ENCODE assay signal across 8 mouse cellular contexts in genomic region chr12:17576041-17576440, GRCm38 (mm10). TPM values are rescaled to one million over a fixed set of nuclear protein-coding genes. Genes with fewer than 3 reads are reported as not detected.
DNase-seq lines count a peak whose midpoint lies in the region; ATAC-seq and TF ChIP-seq lines count a peak whose summit lies in the region.

No protein-coding gene starts in this region.

- no peaks in the 10 kb centered on the region for H3K36me3 ChIP-seq in hindbrain, embryonic 11.5 days (ENCODE audit: control insufficient read depth, insufficient read depth, low read length)
- H3K36me3 ChIP-seq in lung, embryonic 14.5 days (ENCODE audit: insufficient read depth), result no peaks in the 10 kb centered on the region
- no peaks in the 10 kb centered on the region for H3K36me3 ChIP-seq in stomach, embryonic 16.5 days (ENCODE audit: control insufficient read depth, insufficient read depth, low read length)

- H3K4me3 ChIP-seq in gastrocnemius, adult 2 months, result peak overlapping the region; percentile 55
- no peak overlapping the region for H3K4me3 ChIP-seq in hindbrain, embryonic 11.5 days (ENCODE audit: low read depth, low read length)
- no peak overlapping the region for H3K4me3 ChIP-seq in lung, embryonic 14.5 days (ENCODE audit: low read depth, low read length)
- H3K4me3 ChIP-seq in stomach, embryonic 16.5 days (replicated peaks; ENCODE audit: low read length), result no peak overlapping the region

- H3K4me1 ChIP-seq in hindbrain, embryonic 11.5 days (replicated peaks; ENCODE audit: control insufficient read depth, insufficient read depth, low read length), result no peaks in the 10 kb centered on the region
- H3K4me1 ChIP-seq in lung, embryonic 14.5 days (ENCODE audit: insufficient read depth), result no peaks in the 10 kb centered on the region
- H3K4me1 ChIP-seq in stomach, embryonic 16.5 days (ENCODE audit: control insufficient read depth, insufficient read depth, low read length), result no peaks in the 10 kb centered on the region

- 5% methylated on average over 6 of the region's 6 CpGs for WGBS in hindbrain, embryonic 11.5 days
- 9% methylated on average over 6 of the region's 6 CpGs for WGBS in lung, embryonic 14.5 days
- WGBS in stomach, embryonic 16.5 days, result 5% methylated on average over 6 of the region's 6 CpGs

- peak; percentile 44 for DNase-seq in gastrocnemius, adult 2 months
- no peak for DNase-seq in gastrocnemius, adult 18-20 months (ENCODE audit: low spot score)
- peak; percentile 46 to 60 for DNase-seq in cerebellum, postnatal 25 days
- no peak for DNase-seq in hindbrain, embryonic 11.5 days (ENCODE audit: low spot score)
- DNase-seq in lung, embryonic 14.5 days, result peak; percentile 64
- DNase-seq in thymus, postnatal 25 days, result no peak
- no peak for DNase-seq in natural killer cell, adult 2 months (ENCODE audit: low spot score in 2 of 2)

- TF ChIP-seq CTCF in gastrocnemius, adult 2 months (IDR thresholded peaks at IDR 0.05), result no peak
- no peak for TF ChIP-seq CTCF in lung, embryonic 14.5 days (IDR thresholded peaks at IDR 0.05; ENCODE audit: low read depth)

- peak overlapping the region; percentile 35; the same call in 1 of the 2 replicates for H3K27ac ChIP-seq in gastrocnemius, adult 2 months
- no peak overlapping the region for H3K27ac ChIP-seq in hindbrain, embryonic 11.5 days (ENCODE audit: low read depth, low read length)
- H3K27ac ChIP-seq in lung, embryonic 14.5 days (ENCODE audit: low read depth), result no peak overlapping the region
- H3K27ac ChIP-seq in stomach, embryonic 16.5 days (ENCODE audit: low read length), result no peak overlapping the region

- no peaks in the 10 kb centered on the region for H3K27me3 ChIP-seq in hindbrain, embryonic 11.5 days (ENCODE audit: control insufficient read depth, insufficient read depth, low read length)
- no peaks in the 10 kb centered on the region for H3K27me3 ChIP-seq in lung, embryonic 14.5 days (ENCODE audit: insufficient read depth, low read length)
- H3K27me3 ChIP-seq in stomach, embryonic 16.5 days (ENCODE audit: control insufficient read depth, insufficient read depth, low read length), result no peaks in the 10 kb centered on the region; the same call in 1 of the 2 replicates

- no peak overlapping the region for H3K9ac ChIP-seq in hindbrain, embryonic 11.5 days (ENCODE audit: low read depth, low read length)
- H3K9ac ChIP-seq in lung, embryonic 14.5 days, result no peak overlapping the region
- H3K9ac ChIP-seq in stomach, embryonic 16.5 days (ENCODE audit: low read length), result no peak overlapping the region

- intact Hi-C loops in gastrocnemius, adult 2 months (cut with DNase I), result no loop called here

- H3K9me3 ChIP-seq in hindbrain, embryonic 11.5 days (ENCODE audit: control insufficient read depth, low read length), result no peaks in the 10 kb centered on the region
- no peaks in the 10 kb centered on the region for H3K9me3 ChIP-seq in lung, embryonic 14.5 days (ENCODE audit: low read depth, low read length)
- no peaks in the 10 kb centered on the region for H3K9me3 ChIP-seq in stomach, embryonic 16.5 days (replicated peaks; ENCODE audit: control insufficient read depth, low read length)

- ATAC-seq in hindbrain, embryonic 11.5 days (ENCODE audit: low FRiP score), result 0 out of 2 replicates have a peak, but pooled peaks have one; percentile 51
- peak; percentile 71; the same call in 1 of the 2 replicates for ATAC-seq in lung, embryonic 14.5 days (ENCODE audit: insufficient read depth)
- ATAC-seq in stomach, embryonic 16.5 days (ENCODE audit: insufficient read depth, low FRiP score), result peak; percentile 58; the same call in 1 of the 2 replicates

- H3K4me2 ChIP-seq in hindbrain, embryonic 11.5 days (replicated peaks; ENCODE audit: low read depth, low read length), result no peak overlapping the region
- no peak overlapping the region for H3K4me2 ChIP-seq in lung, embryonic 14.5 days
- no peak overlapping the region for H3K4me2 ChIP-seq in stomach, embryonic 16.5 days (ENCODE audit: low read depth, low read length)

RNA-seq across cellular contexts. Expression of gene Odc1, which starts 31.4 kb away (rescaled TPM):
- 100 to 1,000 TPM in 1 of 2 experiments, 10 to 100 TPM in 1; 50.3 to 379 TPM for total RNA-seq in gastrocnemius, adult 2 months (2021)
- total RNA-seq in gastrocnemius, adult 18-20 months (2021), result 100 to 1,000 TPM; 113 to 121 TPM
- 267 and 302 TPM in 2 replicates for polyA plus RNA-seq in hindbrain, embryonic 11.5 days (2014; fragmentation: Nextera tagmentation; extraction: Ambion mirVana)
- polyA plus RNA-seq in lung, embryonic 14.5 days (2014; fragmentation: Nextera tagmentation; extraction: Ambion mirVana), result 270 and 273 TPM in 2 replicates
- 151 and 158 TPM in 2 replicates for polyA plus RNA-seq in stomach, embryonic 16.5 days (2015; fragmentation: Nextera tagmentation; extraction: Ambion mirVana)

Comparison
In these comparisons a context has a peak if more than half of its experiments do, and no peak if none do; other contexts are left out.
1. DNase-seq: peak in gastrocnemius, adult 2 months (single experiment), cerebellum, postnatal 25 days (2 of 2) and lung, embryonic 14.5 days (single experiment); none in gastrocnemius, adult 18-20 months (single experiment), hindbrain, embryonic 11.5 days (single experiment), thymus, postnatal 25 days (single experiment) and natural killer cell, adult 2 months (0 of 2).
2. Peak in every context shown above with its lines, with median percentiles within 50 percentile points of each other: ATAC-seq.